Mouse (Mus musculus) lung, embryonic 14.5 days (tissue): Measurements from ENCODE around the gene Cux2. TPM values are rescaled to one million over a fixed set of nuclear protein-coding genes. Genes with fewer than 3 reads are reported as not detected.

Experiments used
- ATAC-seq: fragments of 200-750 bp; cut with Nextera tagmentation; 2 replicates; pipeline ENCODE4 v1.8.0; 2017; ENCODE audit warnings: mild to moderate bottlenecking, moderate TSS enrichment, moderate library complexity; ENCODE audit not compliant: insufficient read depth
- DNase-seq: peaks from one replicate; pipeline ENCODE4 v3.0.0-alpha.2; 2015
- H3K27ac ChIP-seq: fragments of 300-500 bp; sonication (generic); 2 replicates; pipeline ENCODE4 v1.5.1; 2014; ENCODE audit warnings: low read depth, mild to moderate bottlenecking, moderate library complexity
- H3K27me3 ChIP-seq: fragments of 300-500 bp; sonication (generic); 2 replicates; pipeline ENCODE4 v1.6.1; 2014; ENCODE audit warnings: low read length, control low read depth; ENCODE audit not compliant: insufficient read depth
- H3K36me3 ChIP-seq: fragments of 300-500 bp; sonication (generic); 2 replicates; pipeline ENCODE4 v1.6.1; 2014; ENCODE audit warnings: control low read depth; ENCODE audit not compliant: insufficient read depth
- H3K4me1 ChIP-seq: fragments of 300-500 bp; sonication (generic); 2 replicates; pipeline ENCODE4 v1.6.1; 2014; ENCODE audit warnings: antibody characterized with exemption, control low read depth; ENCODE audit not compliant: insufficient read depth
- H3K4me2 ChIP-seq: fragments of 300-500 bp; sonication (generic); 2 replicates; pipeline ENCODE4 v1.6.1; 2014; ENCODE audit warnings: mild to moderate bottlenecking
- H3K4me3 ChIP-seq: fragments of 300-500 bp; sonication (generic); 2 replicates; pipeline ENCODE4 v1.5.1; 2014; ENCODE audit warnings: low read depth, low read length
- H3K9ac ChIP-seq: fragments of 300-500 bp; sonication (generic); 2 replicates; pipeline ENCODE4 v1.6.1; 2014
- H3K9me3 ChIP-seq: fragments of 300-500 bp; sonication (generic); 2 replicates; pipeline ENCODE4 v1.6.1; 2016; ENCODE audit warnings: low read depth, low read length, control low read depth
- CTCF ChIP-seq: IDR thresholded peaks from 2 replicates; pipeline ENCODE4 v1.5.1; 2016; ENCODE audit warnings: antibody characterized with exemption, low read depth
- WGBS: fragments of 180-500 bp; shearing (Covaris S2); extraction: QIAGEN DNeasy Blood & Tissue Kit; methylation state at CpG from one replicate; pipeline ENCODE4 v1.1.7; 2014; 5-methylcytosine and 5-hydroxymethylcytosine counted together
- polyA plus RNA-seq: library from polyadenylated mRNA; unstranded; fragments of >200 nt; fragmentation: Nextera tagmentation; extraction: Ambion mirVana; gene quantifications from 2 replicates; pipeline ENCODE4 v1.2.1, GENCODE M21; 2014

Gene Cux2
- polyA plus RNA-seq, 1 experiment from 2014 or later, result 4.0 TPM

DNA sequence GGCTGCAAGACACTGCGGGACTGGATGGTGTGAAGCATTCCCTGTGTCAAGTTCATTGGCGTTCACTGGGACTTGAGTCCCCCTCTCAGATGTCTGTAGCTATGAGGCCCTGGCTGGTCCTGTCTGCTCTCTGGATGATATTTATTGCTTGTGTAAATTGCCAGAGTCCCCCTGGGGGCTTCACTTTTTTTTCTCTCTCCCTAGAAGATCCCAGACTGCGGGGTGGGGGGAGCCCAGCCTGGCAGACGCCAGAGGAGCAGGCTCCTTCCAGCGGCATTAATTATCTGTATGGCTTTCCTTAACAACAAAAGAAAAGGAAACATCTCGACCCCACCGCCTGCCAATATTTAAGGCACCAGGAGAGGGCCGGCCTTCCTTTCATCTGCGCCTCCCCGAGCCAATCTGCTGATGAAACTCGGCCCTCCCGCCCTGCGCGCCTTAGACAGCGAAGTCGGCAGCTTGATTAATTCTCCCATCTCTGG lies 68.2 kb downstream of the Cux2 start:
- Histone ChIP-seq H3K27me3 (no peaks in the 10 kb centered on the region), H3K27ac (peak overlapping the region; percentile 60; the same call in 1 of the 2 replicates), H3K4me2 (peak overlapping the region; percentile 41), H3K4me3 (no peak overlapping the region), H3K9me3 (no peaks in the 10 kb centered on the region), H3K36me3 (no peaks in the 10 kb centered on the region), H3K9ac (no peak overlapping the region), H3K4me1 (0 out of 2 replicates have a peak, but pooled peaks cover 9% of the 10 kb centered on the region)
- ATAC-seq (peak; percentile 47), DNase-seq (peak; percentile 85)
- TF ChIP-seq CTCF, result peak; percentile 21; the same call in 1 of the 2 replicates
- WGBS, result 11% methylated on average over 16 of the region's 16 CpGs

DNA sequence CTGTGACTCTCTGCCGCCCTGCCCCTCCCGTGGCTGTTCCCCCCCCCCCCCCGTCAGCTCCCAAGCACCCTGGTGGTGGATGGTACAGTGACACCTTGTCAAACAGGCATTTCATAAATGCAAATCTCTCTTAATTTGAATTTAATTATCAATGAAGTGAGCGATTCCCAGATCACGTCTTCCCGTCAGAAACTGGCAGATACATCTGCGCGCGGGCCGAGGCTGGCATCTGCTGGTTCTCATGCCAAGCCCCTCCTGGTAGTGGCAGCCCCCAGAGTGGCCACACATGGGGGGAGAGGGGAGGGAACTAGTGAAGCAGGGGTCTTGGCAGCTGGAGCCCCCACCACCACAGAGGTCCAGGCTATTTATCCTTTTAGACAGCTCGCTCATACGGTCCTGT lies 73.6 kb downstream of the Cux2 start:
- DNase-seq (no peak), ATAC-seq (no peak)
- Histone ChIP-seq H3K9me3 (no peaks in the 10 kb centered on the region), H3K4me3 (no peak overlapping the region), H3K9ac (no peak overlapping the region), H3K4me1 (peaks cover 5% of the 10 kb centered on the region; the same call in 1 of the 2 replicates), H3K36me3 (no peaks in the 10 kb centered on the region), H3K27me3 (no peaks in the 10 kb centered on the region), H3K27ac (no peak overlapping the region), H3K4me2 (no peak overlapping the region)
- 84% methylated on average over 12 of the region's 12 CpGs for WGBS
- no peak for TF ChIP-seq CTCF

DNA sequence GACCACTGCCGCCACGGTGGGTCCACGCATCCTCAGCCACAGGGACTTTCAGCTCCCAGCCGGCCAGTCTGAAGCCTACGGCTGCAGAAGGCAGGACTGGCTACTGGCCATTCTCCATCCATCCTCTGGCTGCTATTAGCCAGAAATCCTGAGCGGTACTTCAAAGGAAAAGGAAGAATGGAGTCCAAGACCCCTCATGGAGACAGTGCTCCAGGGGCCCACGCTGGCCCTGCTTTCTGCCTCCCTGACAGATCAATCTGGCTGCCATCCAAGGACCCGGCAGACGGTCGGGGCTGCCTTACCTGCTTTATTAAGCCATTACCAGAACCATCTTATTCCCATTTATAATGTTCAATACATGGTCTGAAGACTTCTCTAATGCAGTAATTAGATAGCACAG lies 76.4 kb downstream of the Cux2 start:
- Histone ChIP-seq H3K4me2 (no peak overlapping the region), H3K4me3 (no peak overlapping the region), H3K27me3 (no peaks in the 10 kb centered on the region), H3K4me1 (peaks cover 4% of the 10 kb centered on the region; the same call in 1 of the 2 replicates), H3K9ac (no peak overlapping the region), H3K9me3 (no peaks in the 10 kb centered on the region), H3K36me3 (no peaks in the 10 kb centered on the region), H3K27ac (no peak overlapping the region)
- 39% methylated on average over 10 of the region's 10 CpGs for WGBS
- no peak for DNase-seq
- ATAC-seq, result no peak
- no peak for TF ChIP-seq CTCF

DNA sequence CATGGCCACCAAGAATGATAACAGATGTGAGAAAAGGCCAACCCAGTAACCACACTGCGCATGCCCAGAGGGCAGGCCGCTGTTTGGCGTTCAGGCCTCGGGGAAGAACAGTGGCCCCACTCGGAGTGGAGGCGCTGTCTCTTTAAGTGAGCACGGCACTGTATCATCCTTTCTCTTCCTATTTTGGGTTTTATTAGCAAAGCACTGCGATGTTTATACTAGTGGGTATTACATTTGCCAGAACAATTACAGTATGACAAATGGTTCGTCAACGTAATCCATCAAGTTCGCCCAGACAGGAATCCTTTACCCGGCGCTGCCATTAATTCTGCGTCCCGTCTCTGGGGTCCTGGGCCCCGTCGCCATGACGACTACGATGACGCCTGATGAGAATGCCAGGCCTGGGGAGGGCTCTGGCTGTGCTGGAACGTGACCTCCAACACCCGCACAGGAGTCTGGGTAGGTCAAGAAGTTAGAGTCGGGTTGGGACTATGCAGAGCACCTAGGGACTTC lies 77.2 kb downstream of the Cux2 start:
- Histone ChIP-seq H3K4me1 (peaks cover 4% of the 10 kb centered on the region; the same call in 1 of the 2 replicates), H3K9ac (no peak overlapping the region), H3K27me3 (no peaks in the 10 kb centered on the region), H3K9me3 (no peaks in the 10 kb centered on the region), H3K4me2 (peak overlapping the region; percentile 46), H3K36me3 (no peaks in the 10 kb centered on the region), H3K4me3 (no peak overlapping the region), H3K27ac (no peak overlapping the region)
- 15% methylated on average over 23 of the region's 23 CpGs for WGBS
- TF ChIP-seq CTCF, result no peak
- DNase-seq (peak; percentile 64), ATAC-seq (peak; percentile 64)

DNA sequence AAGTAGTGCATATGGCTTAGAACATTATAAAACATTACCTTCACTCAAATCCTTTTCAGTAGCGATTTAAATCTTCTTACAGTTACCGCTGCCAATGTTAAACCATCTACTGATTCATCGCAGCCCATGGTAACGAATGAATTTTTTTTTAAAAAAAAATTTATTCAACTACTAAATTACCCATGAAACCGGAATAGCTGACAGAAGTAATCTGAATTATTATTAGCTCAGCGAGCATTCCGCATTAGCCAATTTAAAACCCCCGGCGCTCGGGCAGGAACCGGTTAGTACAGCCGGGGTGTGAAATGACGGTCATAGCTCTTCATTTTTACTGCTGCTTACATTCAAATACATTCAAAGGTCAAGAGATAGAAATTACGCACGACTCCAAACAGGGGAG lies 80.9 kb downstream of the Cux2 start:
- H3K27me3 ChIP-seq, result no peaks in the 10 kb centered on the region
- 54% methylated on average over 15 of the region's 15 CpGs for WGBS
- TF ChIP-seq CTCF, result no peak
- no peak overlapping the region for H3K9ac ChIP-seq
- H3K36me3 ChIP-seq, result no peaks in the 10 kb centered on the region
- no peak for ATAC-seq
- H3K9me3 ChIP-seq, result no peaks in the 10 kb centered on the region
- no peak overlapping the region for H3K27ac ChIP-seq
- H3K4me3 ChIP-seq, result no peak overlapping the region
- H3K4me2 ChIP-seq, result no peak overlapping the region
- peaks cover 18% of the 10 kb centered on the region for H3K4me1 ChIP-seq
- peak; percentile 51 for DNase-seq

DNA sequence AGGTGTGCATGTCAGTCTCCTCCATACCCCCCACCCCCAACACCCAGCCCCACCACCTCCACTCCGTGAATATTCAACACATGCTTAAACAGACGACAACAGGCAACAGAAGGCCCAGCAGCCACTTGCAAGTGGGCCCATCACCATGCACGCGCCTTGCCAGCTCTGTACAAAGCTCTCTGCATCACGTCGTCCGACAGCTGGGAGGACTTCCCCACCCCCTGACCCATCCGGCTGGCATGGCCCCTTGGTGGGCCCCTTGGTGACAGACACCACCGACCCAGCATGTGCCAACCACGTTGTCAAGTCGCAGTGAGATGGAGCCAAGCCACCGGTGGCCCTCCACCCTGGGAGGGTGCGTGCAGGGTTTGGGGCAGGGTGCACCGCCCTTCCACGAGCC lies 81.5 kb downstream of the Cux2 start:
- H3K36me3 ChIP-seq, result no peaks in the 10 kb centered on the region
- peaks cover 18% of the 10 kb centered on the region for H3K4me1 ChIP-seq
- no peak overlapping the region for H3K9ac ChIP-seq
- no peaks in the 10 kb centered on the region for H3K27me3 ChIP-seq
- no peak overlapping the region for H3K4me2 ChIP-seq
- no peak overlapping the region for H3K27ac ChIP-seq
- no peak overlapping the region for H3K4me3 ChIP-seq
- DNase-seq (no peak), ATAC-seq (no peak)
- 67% methylated on average over 15 of the region's 15 CpGs for WGBS
- no peak for TF ChIP-seq CTCF
- H3K9me3 ChIP-seq, result no peaks in the 10 kb centered on the region

DNA sequence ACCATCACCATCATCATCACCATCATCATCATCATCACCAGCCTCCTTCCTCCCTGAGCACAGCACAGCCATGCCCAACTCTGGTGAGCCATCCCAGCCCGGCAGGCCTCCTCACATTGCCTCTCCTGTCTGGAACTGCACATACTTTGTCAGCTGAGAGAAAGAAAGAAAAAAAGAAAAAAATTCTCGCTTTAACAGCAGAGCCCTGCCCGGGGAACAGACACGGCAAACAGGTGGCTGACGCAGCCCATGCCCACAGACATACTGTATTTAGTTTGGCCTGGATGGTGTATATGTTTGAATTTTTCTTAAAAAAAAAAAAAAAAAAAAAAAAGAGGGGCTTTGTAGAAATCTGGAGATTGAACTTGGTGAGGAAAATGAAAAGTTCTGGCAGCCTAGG lies 82.4 kb downstream of the Cux2 start:
- Histone ChIP-seq H3K9ac (no peak overlapping the region), H3K36me3 (no peaks in the 10 kb centered on the region), H3K4me2 (no peak overlapping the region), H3K4me1 (peaks cover 14% of the 10 kb centered on the region), H3K4me3 (no peak overlapping the region), H3K9me3 (no peaks in the 10 kb centered on the region), H3K27me3 (no peaks in the 10 kb centered on the region), H3K27ac (no peak overlapping the region)
- DNase-seq (no peak), ATAC-seq (no peak)
- no peak for TF ChIP-seq CTCF
- WGBS, result 61% methylated on average over 5 of the region's 5 CpGs
